Mouse (Mus musculus): ENCODE measurements around the gene Mrpl24.
"Not testable (repeated sequence)": the region's sequence is repeated elsewhere in the genome, so short reads cannot be mapped to it uniquely, and the experiment has no call there.

Gene Mrpl24

GRCm38 (mm10) chr3:87919336-87920108 is at the start of gene Mrpl24:
Gene Mrpl24, plus strand, starts transcription at chr3:87919506.
- peak; percentile 61 for DNase-seq (ENCODE audit: low spot score)

- DNase-seq (ENCODE audit: low spot score) = no peak
These were observed 41.6 kb upstream of the Mrpl24 start for GRCm38 (mm10) chr3:87877730-87878129.

- no peak for DNase-seq (ENCODE audit: low spot score)
These were observed 35.0 kb upstream of the Mrpl24 start for GRCm38 (mm10) chr3:87884291-87884690.

GRCm38 (mm10) chr3:87884708-87885251 is 34.5 kb upstream of the Mrpl24 start:
- DNase-seq (ENCODE audit: low spot score) = no peak

- DNase-seq (ENCODE audit: low spot score) = peak; percentile 85
These were observed 33.9 kb upstream of the Mrpl24 start, which contains the start of gene Prcc for GRCm38 (mm10) chr3:87885281-87886003. Gene Prcc, minus strand, starts transcription at chr3:87885608.

GRCm38 (mm10) chr3:87886004-87886365 is 33.3 kb upstream of the Mrpl24 start:
- no peak for DNase-seq (ENCODE audit: low spot score)

- DNase-seq (ENCODE audit: low spot score) = no peak
These were observed 32.9 kb upstream of the Mrpl24 start for GRCm38 (mm10) chr3:87886416-87886815.

GRCm38 (mm10) chr3:87887400-87887799 is 31.9 kb upstream of the Mrpl24 start:
- DNase-seq (ENCODE audit: low spot score) = not testable (repeated sequence)

- DNase-seq (ENCODE audit: low spot score) = no peak
These were observed 27.8 kb upstream of the Mrpl24 start for GRCm38 (mm10) chr3:87891481-87891880.

- no peak for DNase-seq (ENCODE audit: low spot score)
These were observed 25.9 kb upstream of the Mrpl24 start for GRCm38 (mm10) chr3:87893367-87893905.

GRCm38 (mm10) chr3:87899266-87899665 is 20.0 kb upstream of the Mrpl24 start:
- no peak for DNase-seq (ENCODE audit: low spot score)

GRCm38 (mm10) chr3:87899776-87900175 is 19.5 kb upstream of the Mrpl24 start:
- DNase-seq (ENCODE audit: low spot score) = no peak

GRCm38 (mm10) chr3:87901036-87901624 is 18.2 kb upstream of the Mrpl24 start:
- no peak for DNase-seq (ENCODE audit: low spot score)

- DNase-seq (ENCODE audit: low spot score) = not testable (repeated sequence)
These were observed 17.3 kb upstream of the Mrpl24 start for GRCm38 (mm10) chr3:87901959-87902358.

- no peak for DNase-seq (ENCODE audit: low spot score)
These were observed 15.5 kb upstream of the Mrpl24 start for GRCm38 (mm10) chr3:87903821-87904220.

GRCm38 (mm10) chr3:87905880-87906485 is 13.3 kb upstream of the Mrpl24 start, which contains the start of gene Hdgf:
Gene Hdgf, plus strand, starts transcription at chr3:87906321.
- DNase-seq (ENCODE audit: low spot score) = peak; percentile 90

GRCm38 (mm10) chr3:87906601-87906980 is 12.7 kb upstream of the Mrpl24 start:
- no peak for DNase-seq (ENCODE audit: low spot score)

- DNase-seq (ENCODE audit: low spot score) = no peak
These were observed 12.1 kb upstream of the Mrpl24 start for GRCm38 (mm10) chr3:87906981-87907857.

GRCm38 (mm10) chr3:87907906-87908305 is 11.4 kb upstream of the Mrpl24 start:
- no peak for DNase-seq (ENCODE audit: low spot score)

- no peak for DNase-seq (ENCODE audit: low spot score)
These were observed 9.9 kb upstream of the Mrpl24 start for GRCm38 (mm10) chr3:87909381-87909780.

- no peak for DNase-seq (ENCODE audit: low spot score)
These were observed 9.4 kb upstream of the Mrpl24 start for GRCm38 (mm10) chr3:87909874-87910273.

Data from spleen, adult 12 weeks (tissue).